Mouse (Mus musculus): Measurements from ENCODE around the gene Slc35g3.

DNA sequence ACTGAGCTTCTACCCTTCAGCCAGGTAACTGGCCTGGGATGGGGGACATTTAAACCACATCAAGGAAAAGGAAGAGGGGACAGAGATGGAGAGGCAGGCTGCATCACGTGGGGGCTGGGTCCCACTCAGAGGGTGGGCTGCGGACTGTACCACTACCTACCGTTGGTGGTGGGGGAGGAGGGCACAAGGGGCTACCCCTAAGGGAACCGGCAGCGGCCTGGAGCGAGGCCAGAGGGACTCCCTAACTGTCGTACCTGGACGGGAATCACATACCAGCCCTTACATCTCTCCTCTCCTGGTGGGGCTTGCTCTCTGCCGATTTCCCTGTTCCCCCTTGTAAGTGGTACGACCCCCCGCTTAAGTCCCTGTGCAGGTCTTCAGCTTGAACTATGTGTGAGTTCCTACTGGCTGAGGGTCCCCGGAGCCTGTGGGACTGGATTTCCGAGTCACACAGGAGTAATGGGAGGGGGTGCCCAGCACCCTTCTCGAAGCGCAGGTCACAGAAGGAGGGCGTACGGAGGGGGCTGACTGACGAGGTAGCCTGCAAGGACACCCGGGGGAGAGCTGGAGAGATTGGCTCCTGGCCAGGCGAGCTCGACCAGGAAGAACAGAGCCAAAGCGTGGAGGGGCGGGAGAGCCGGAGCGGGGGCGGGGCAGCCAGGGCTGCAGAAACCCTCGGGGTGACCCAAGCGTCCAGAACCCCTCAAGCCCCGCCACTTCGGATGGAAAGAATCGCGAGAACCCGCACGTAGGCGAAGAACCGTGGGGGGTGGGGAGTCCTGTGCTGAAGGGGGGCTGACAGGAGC, 38.8 kb upstream of the Slc35g3 start:
- TF ChIP-seq EP300 (IDR thresholded peaks at IDR 0.05; ENCODE audit: low read length) (no peak), CTCF (conservative IDR thresholded peaks at IDR 0.05 in 1 of 2, IDR thresholded peaks at IDR 0.05 in 1 of 2; ENCODE audit: low read depth in 2 of 2, low read length in 2 of 2) (no peak), ZC3H11A (IDR thresholded peaks at IDR 0.05; ENCODE audit: low read depth, low read length) (no peak), MAFK (IDR thresholded peaks at IDR 0.05; ENCODE audit: insufficient replicate concordance, low read length) (no peak), TBP (conservative IDR thresholded peaks at IDR 0.05; ENCODE audit: low read depth, low read length) (no peak), E2F4 (IDR thresholded peaks at IDR 0.05; ENCODE audit: insufficient replicate concordance, low read depth, low read length) (no peak), ZNF384 (IDR thresholded peaks at IDR 0.05; ENCODE audit: low read depth, low read length) (no peak), KAT2A (IDR thresholded peaks at IDR 0.05; ENCODE audit: insufficient replicate concordance, low read length) (no peak), NRF1 (IDR thresholded peaks at IDR 0.05; ENCODE audit: low read depth, low read length) (no peak), CHD1 (IDR thresholded peaks at IDR 0.05; ENCODE audit: low read depth, low read length) (no peak)
